Mouse (Mus musculus) kidney, embryonic 15.5 days (tissue): ENCODE data around the gene Cbfb. TPM values are rescaled to one million over a fixed set of nuclear protein-coding genes. Genes with fewer than 3 reads are reported as not detected.

Experiments
- ATAC-seq: fragments of 200-750 bp; cut with Nextera tagmentation; replicated peaks from 2 replicates; pipeline ENCODE4 v1.8.0; 2017; ENCODE audit warnings: moderate TSS enrichment; ENCODE audit not compliant: low FRiP score
- H3K27ac ChIP-seq: fragments of 300-500 bp; sonication (generic); 2 replicates; pipeline ENCODE4 v1.5.1; 2015; ENCODE audit warnings: mild to moderate bottlenecking, inconsistent platforms
- H3K27me3 ChIP-seq: fragments of 300-500 bp; sonication (generic); 2 replicates; pipeline ENCODE4 v1.6.1; 2015; ENCODE audit warnings: inconsistent platforms
- H3K36me3 ChIP-seq: fragments of 300-500 bp; sonication (generic); 2 replicates; pipeline ENCODE4 v1.6.1; 2015; ENCODE audit warnings: inconsistent platforms
- H3K4me1 ChIP-seq: fragments of 300-500 bp; sonication (generic); 2 replicates; pipeline ENCODE4 v1.6.1; 2015; ENCODE audit warnings: inconsistent platforms
- H3K4me2 ChIP-seq: fragments of 300-500 bp; sonication (generic); 2 replicates; pipeline ENCODE4 v1.6.1; 2015; ENCODE audit warnings: moderate library complexity, mild to moderate bottlenecking, inconsistent platforms
- H3K4me3 ChIP-seq: fragments of 300-500 bp; sonication (generic); replicated peaks from 2 replicates; pipeline ENCODE4 v1.5.1; 2015; ENCODE audit warnings: mild to moderate bottlenecking, inconsistent platforms
- H3K9ac ChIP-seq: fragments of 300-500 bp; sonication (generic); 2 replicates; pipeline ENCODE4 v1.6.1; 2015; ENCODE audit warnings: mild to moderate bottlenecking, inconsistent platforms
- H3K9me3 ChIP-seq: fragments of 300-500 bp; sonication (generic); replicated peaks from 2 replicates; pipeline ENCODE4 v1.6.1; 2016; ENCODE audit warnings: inconsistent platforms
- WGBS: fragments of 180-500 bp; shearing (Covaris S2); methylation state at CpG from one replicate; pipeline ENCODE4 v1.1.7; 2015; ENCODE audit warnings: mixed read lengths; 5-methylcytosine and 5-hydroxymethylcytosine counted together
- polyA plus RNA-seq: library from polyadenylated mRNA; unstranded; fragments of >200 nt; fragmentation: Nextera tagmentation; extraction: Ambion mirVana; gene quantifications from 2 replicates; pipeline ENCODE4 v1.2.1, GENCODE M21; 2015

The Cbfb gene
- polyA plus RNA-seq, 1 experiment from 2014 or later, result 67.7 TPM

DNA sequence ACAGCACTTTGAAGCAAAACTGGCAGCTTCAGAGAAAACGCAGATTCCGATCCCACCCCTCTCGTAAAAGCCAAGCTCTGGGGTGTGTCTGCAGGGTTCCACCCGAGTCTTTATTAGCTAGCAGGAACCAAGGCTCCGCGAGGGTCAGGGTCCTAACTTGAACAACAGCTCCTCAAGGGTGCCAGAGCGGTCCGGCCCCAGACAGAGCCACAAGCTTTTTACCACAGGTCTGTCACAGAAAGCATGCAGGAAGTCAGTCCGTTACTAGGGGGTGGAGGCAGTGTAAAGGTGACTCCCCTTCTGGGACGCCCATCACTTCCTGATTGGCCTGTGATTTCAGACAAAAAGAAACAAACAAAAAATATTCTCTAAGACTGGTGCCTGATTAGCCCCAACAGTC lies 94.7 kb downstream of the Cbfb start:
- H3K9ac ChIP-seq, result 0 out of 2 replicates have a peak overlapping the region, but pooled peaks have one; percentile 54
- H3K4me2 ChIP-seq, result peak overlapping the region; percentile 82
- peaks cover 44% of the 10 kb centered on the region for H3K4me1 ChIP-seq
- H3K4me3 ChIP-seq, result peak overlapping the region; percentile 60
- H3K9me3 ChIP-seq, result no peaks in the 10 kb centered on the region
- no peaks in the 10 kb centered on the region for H3K36me3 ChIP-seq
- WGBS, result 4% methylated on average over 10 of the region's 10 CpGs
- no peak for ATAC-seq
- no peak overlapping the region for H3K27ac ChIP-seq
- peaks cover 90% of the 10 kb centered on the region for H3K27me3 ChIP-seq

GRCm38 (mm10) chr8:105266775-105267174 lies 96.3 kb downstream of the Cbfb start:
- H3K27ac ChIP-seq, result no peak overlapping the region
- H3K9ac ChIP-seq, result no peak overlapping the region
- 22% methylated on average over 13 of the region's 13 CpGs for WGBS
- peaks cover 51% of the 10 kb centered on the region for H3K4me1 ChIP-seq
- H3K9me3 ChIP-seq, result no peaks in the 10 kb centered on the region
- no peaks in the 10 kb centered on the region for H3K36me3 ChIP-seq
- H3K27me3 ChIP-seq, result peaks cover 90% of the 10 kb centered on the region
- H3K4me3 ChIP-seq, result no peak overlapping the region
- no peak overlapping the region for H3K4me2 ChIP-seq
- ATAC-seq, result no peak

Other genes starting within 250 kb of the Cbfb start
- gene Ces2e, start 244.4 kb upstream of the Cbfb start, polyA plus RNA-seq, result 0.78 and 1.6 TPM in 2 replicates
- 0.05 TPM in 1 of 2 replicates, not detected in the other for gene Ces2f, start 223.3 kb upstream of the Cbfb start, polyA plus RNA-seq
- 0.44 and 0.77 TPM in 2 replicates for gene Ces2g, start 209.0 kb upstream of the Cbfb start, polyA plus RNA-seq
- not detected in 2 replicates for gene Ces2h, start 169.8 kb upstream of the Cbfb start, polyA plus RNA-seq
- not detected in 2 replicates for gene Ces3a, start 122.1 kb upstream of the Cbfb start, polyA plus RNA-seq
- gene Ces3b, start 86.9 kb upstream of the Cbfb start, polyA plus RNA-seq, result not detected in 2 replicates
- gene Ces4a, start 38.9 kb upstream of the Cbfb start, polyA plus RNA-seq, result not detected in 2 replicates
- 23.8 and 25.2 TPM in 2 replicates for gene D230025D16Rik, start 54.5 kb downstream of the Cbfb start, polyA plus RNA-seq
- 9.6 and 13.5 TPM in 2 replicates for gene B3gnt9, start 84.5 kb downstream of the Cbfb start, polyA plus RNA-seq
- 20.0 and 24.2 TPM in 2 replicates for gene Tradd, start 93.9 kb downstream of the Cbfb start, polyA plus RNA-seq
- 2.3 and 2.7 TPM in 2 replicates for gene Fbxl8, start 94.0 kb downstream of the Cbfb start, polyA plus RNA-seq
- gene Hsf4, start 99.1 kb downstream of the Cbfb start, polyA plus RNA-seq, result 0.12 and 0.13 TPM in 2 replicates
- 0.84 and 1.1 TPM in 2 replicates for gene Nol3, start 105.5 kb downstream of the Cbfb start, polyA plus RNA-seq
- 10.6 and 12.6 TPM in 2 replicates for gene 4931428F04Rik, start 119.2 kb downstream of the Cbfb start, polyA plus RNA-seq
- gene Exoc3l, start 125.4 kb downstream of the Cbfb start, polyA plus RNA-seq, result 21.6 and 25.4 TPM in 2 replicates
- gene E2f4, start 127.0 kb downstream of the Cbfb start, polyA plus RNA-seq, result 88.8 and 103 TPM in 2 replicates
- 10.6 and 11.5 TPM in 2 replicates for gene Elmo3, start 134.9 kb downstream of the Cbfb start, polyA plus RNA-seq
- 2.2 and 2.6 TPM in 2 replicates for gene Lrrc29, start 155.6 kb downstream of the Cbfb start, polyA plus RNA-seq
- gene Tmem208, start 155.7 kb downstream of the Cbfb start, polyA plus RNA-seq, result 119 and 125 TPM in 2 replicates
- gene Fhod1, start 177.3 kb downstream of the Cbfb start, polyA plus RNA-seq, result 3.5 TPM in 2 replicates
- 2.5 and 2.9 TPM in 2 replicates for gene Slc9a5, start 178.2 kb downstream of the Cbfb start, polyA plus RNA-seq
- 0.39 and 0.50 TPM in 2 replicates for gene Plekhg4, start 202.6 kb downstream of the Cbfb start, polyA plus RNA-seq
- not detected in 2 replicates for gene Kctd19, start 242.8 kb downstream of the Cbfb start, polyA plus RNA-seq
- gene Lrrc36, start 242.9 kb downstream of the Cbfb start, polyA plus RNA-seq, result 0.18 and 0.22 TPM in 2 replicates